Mouse (Mus musculus) midbrain, postnatal 0 days (tissue): Measurements from ENCODE around the gene Mxd1. TPM values are rescaled to one million over a fixed set of nuclear protein-coding genes. Genes with fewer than 3 reads are reported as not detected.
A peak's percentile ranks its signal among the peaks of the same experiment; 100 is the strongest.

ENCODE experiments used
- ATAC-seq: fragments of 200-750 bp; cut with Nextera tagmentation; 2 replicates; pipeline ENCODE4 v1.8.0; 2017; ENCODE audit warnings: moderate number of reproducible peaks, mild to moderate bottlenecking, moderate TSS enrichment, moderate library complexity; ENCODE audit not compliant: low FRiP score
- DNase-seq: peaks from one replicate; pipeline ENCODE4 v3.0.0-alpha.2; 2015; ENCODE audit warnings: low spot score
- H3K27ac ChIP-seq: fragments of 300-500 bp; sonication (generic); 2 replicates; pipeline ENCODE4 v1.5.1; 2014; ENCODE audit warnings: low read depth, mild to moderate bottlenecking, low read length, mixed read lengths
- H3K27me3 ChIP-seq: fragments of 300-500 bp; sonication (generic); 2 replicates; pipeline ENCODE4 v1.6.1; 2014; ENCODE audit warnings: low read length, control low read depth, mixed read lengths; ENCODE audit not compliant: insufficient read depth
- H3K36me3 ChIP-seq: fragments of 300-500 bp; sonication (generic); 2 replicates; pipeline ENCODE4 v1.6.1; 2014; ENCODE audit warnings: low read length, control low read depth, mixed read lengths; ENCODE audit not compliant: insufficient read depth
- H3K4me1 ChIP-seq: fragments of 300-500 bp; sonication (generic); 2 replicates; pipeline ENCODE4 v1.6.1; 2014; ENCODE audit warnings: mild to moderate bottlenecking, control low read depth, antibody characterized with exemption, low read length, mixed read lengths; ENCODE audit not compliant: insufficient read depth
- H3K4me2 ChIP-seq: fragments of 300-500 bp; sonication (generic); 2 replicates; pipeline ENCODE4 v1.6.1; 2014; ENCODE audit warnings: low read depth, mild to moderate bottlenecking, low read length, mixed read lengths; ENCODE audit not compliant: poor library complexity, severe bottlenecking
- H3K4me3 ChIP-seq: fragments of 300-500 bp; sonication (generic); 2 replicates; pipeline ENCODE4 v1.5.1; 2014; ENCODE audit warnings: low read depth, mild to moderate bottlenecking, low read length, moderate library complexity
- H3K9ac ChIP-seq: fragments of 300-500 bp; sonication (generic); replicated peaks from 2 replicates; pipeline ENCODE4 v1.6.1; 2014; ENCODE audit warnings: mild to moderate bottlenecking, low read length, moderate library complexity, mixed read lengths; ENCODE audit not compliant: poor library complexity, severe bottlenecking
- H3K9me3 ChIP-seq: fragments of 300-500 bp; sonication (generic); 2 replicates; pipeline ENCODE4 v1.6.1; 2016; ENCODE audit warnings: low read length, control low read depth
- CTCF ChIP-seq: IDR thresholded peaks from 2 replicates; pipeline ENCODE4 v1.5.1; 2016; ENCODE audit warnings: antibody characterized with exemption, mild to moderate bottlenecking
- WGBS: fragments of 180-500 bp; shearing (Covaris S2); extraction: QIAGEN DNeasy Blood & Tissue Kit; methylation state at CpG from one replicate; pipeline ENCODE4 v1.1.7; 2014; 5-methylcytosine and 5-hydroxymethylcytosine counted together
- polyA plus RNA-seq: library from polyadenylated mRNA; unstranded; fragments of >200 nt; fragmentation: Nextera tagmentation; extraction: Ambion mirVana; gene quantifications from 2 replicates; pipeline ENCODE4 v1.2.1, GENCODE M21; 2015
- total RNA-seq: library from RNA; depleted of rRNA; stranded (reverse); fragments of >200 nt; gene quantifications from 2 replicates; pipeline ENCODE4 v1.2.3, GENCODE M21; 2014

Gene Mxd1
- total and polyA plus RNA-seq, 2 experiments from 2014 or later = 12.7 to 13.1 TPM

DNA sequence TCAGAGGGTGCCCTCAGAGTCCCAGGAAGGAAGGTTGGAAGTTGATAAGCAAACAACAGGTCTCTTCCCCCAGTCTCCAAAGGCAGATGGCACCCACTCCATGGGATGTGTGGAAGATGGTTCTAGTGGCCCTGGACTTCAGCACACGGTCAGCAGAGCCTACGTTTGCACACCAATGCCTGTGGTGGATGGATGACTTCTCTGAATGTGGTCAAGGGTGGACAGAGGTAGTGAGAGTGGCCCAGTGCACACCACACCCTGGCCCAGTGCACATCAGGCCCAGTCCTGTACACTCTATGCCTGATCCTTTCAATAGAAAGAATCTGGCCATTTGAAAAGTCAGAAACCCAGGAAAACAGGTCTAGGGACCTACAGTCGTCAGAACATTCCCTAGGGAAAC lies 10.5 kb downstream of the Mxd1 start:
- Histone ChIP-seq H3K4me2 (no peak overlapping the region), H3K27ac (no peak overlapping the region), H3K36me3 (peaks cover 45% of the 10 kb centered on the region), H3K27me3 (no peaks in the 10 kb centered on the region), H3K4me1 (no peaks in the 10 kb centered on the region), H3K4me3 (no peak overlapping the region), H3K9me3 (no peaks in the 10 kb centered on the region), H3K9ac (no peak overlapping the region)
- DNase-seq (no peak), ATAC-seq (no peak)
- no peak for TF ChIP-seq CTCF
- WGBS = 80% methylated on average over 3 of the region's 3 CpGs

GRCm38 (mm10) chr6:86654270-86654916 lies 14.6 kb downstream of the Mxd1 start:
- ATAC-seq (no peak), DNase-seq (no peak)
- peaks cover 52% of the 10 kb centered on the region for H3K36me3 ChIP-seq
- 80% methylated on average over 9 of the region's 9 CpGs for WGBS
- H3K27ac ChIP-seq = no peak overlapping the region
- H3K9me3 ChIP-seq = no peaks in the 10 kb centered on the region
- peak; percentile 10; the same call in 1 of the 2 replicates for TF ChIP-seq CTCF
- no peak overlapping the region for H3K4me2 ChIP-seq
- no peaks in the 10 kb centered on the region for H3K27me3 ChIP-seq
- no peak overlapping the region for H3K9ac ChIP-seq
- no peak overlapping the region for H3K4me3 ChIP-seq
- no peaks in the 10 kb centered on the region for H3K4me1 ChIP-seq

- DNase-seq (no peak), ATAC-seq (no peak)
- WGBS = 88% methylated on average over 6 of the region's 6 CpGs
- no peaks in the 10 kb centered on the region for H3K9me3 ChIP-seq
- peaks cover 60% of the 10 kb centered on the region for H3K36me3 ChIP-seq
- H3K4me1 ChIP-seq = no peaks in the 10 kb centered on the region
- no peaks in the 10 kb centered on the region for H3K27me3 ChIP-seq
- no peak overlapping the region for H3K9ac ChIP-seq
- no peak overlapping the region for H3K4me3 ChIP-seq
- H3K27ac ChIP-seq = no peak overlapping the region
- TF ChIP-seq CTCF = no peak
- H3K4me2 ChIP-seq = no peak overlapping the region
These were observed 15.9 kb downstream of the Mxd1 start for GRCm38 (mm10) chr6:86653026-86653425.

- H3K27ac ChIP-seq = no peak overlapping the region
- H3K4me2 ChIP-seq = no peak overlapping the region
- ATAC-seq (no peak), DNase-seq (no peak)
- H3K36me3 ChIP-seq = peaks cover 32% of the 10 kb centered on the region
- no peak overlapping the region for H3K4me3 ChIP-seq
- no peaks in the 10 kb centered on the region for H3K27me3 ChIP-seq
- WGBS = 80% methylated on average over 7 of the region's 7 CpGs
- no peak for TF ChIP-seq CTCF
- no peaks in the 10 kb centered on the region for H3K4me1 ChIP-seq
- no peak overlapping the region for H3K9ac ChIP-seq
- H3K9me3 ChIP-seq = no peaks in the 10 kb centered on the region
These were observed 22.8 kb downstream of the Mxd1 start for GRCm38 (mm10) chr6:86646143-86646542.

DNA sequence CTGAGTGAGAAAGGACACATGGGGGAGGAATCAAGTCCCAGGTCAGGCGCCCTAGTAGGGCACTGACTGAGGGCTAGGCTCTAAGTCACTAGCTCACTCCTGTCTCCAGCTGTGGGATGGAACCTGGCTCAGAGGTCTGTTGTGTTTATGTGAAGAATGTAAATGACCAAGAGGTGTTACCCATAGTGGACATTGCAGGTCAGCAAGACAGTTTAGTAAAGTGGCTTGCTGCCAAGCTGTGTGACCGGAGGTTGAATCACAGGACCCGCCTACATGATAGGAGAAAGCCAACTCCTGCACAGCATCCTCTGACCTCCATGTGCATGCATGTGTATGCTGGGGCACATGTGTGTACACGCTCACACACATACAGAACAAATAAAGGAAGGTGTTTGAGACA lies 23.4 kb downstream of the Mxd1 start:
- H3K4me3 ChIP-seq = no peak overlapping the region
- DNase-seq (no peak), ATAC-seq (no peak)
- no peak overlapping the region for H3K9ac ChIP-seq
- no peak overlapping the region for H3K27ac ChIP-seq
- no peak overlapping the region for H3K4me2 ChIP-seq
- no peaks in the 10 kb centered on the region for H3K9me3 ChIP-seq
- H3K27me3 ChIP-seq = no peaks in the 10 kb centered on the region
- H3K4me1 ChIP-seq = no peaks in the 10 kb centered on the region
- peaks cover 26% of the 10 kb centered on the region for H3K36me3 ChIP-seq
- 84% methylated on average over 4 of the region's 4 CpGs for WGBS
- no peak for TF ChIP-seq CTCF

- 78% methylated on average over 3 of the region's 3 CpGs for whole genome bisulfite sequencing
- no peak overlapping the region for H3K27ac ChIP-seq
- TF ChIP-seq CTCF = no peak
- H3K9me3 ChIP-seq = no peaks in the 10 kb centered on the region
- DNase-seq (no peak), ATAC-seq (no peak)
- no peaks in the 10 kb centered on the region for H3K27me3 ChIP-seq
- H3K9ac ChIP-seq = no peak overlapping the region
- no peaks in the 10 kb centered on the region for H3K4me1 ChIP-seq
- no peak overlapping the region for H3K4me2 ChIP-seq
- peaks cover 19% of the 10 kb centered on the region for H3K36me3 ChIP-seq
- no peak overlapping the region for H3K4me3 ChIP-seq
These were observed 24.1 kb downstream of the Mxd1 start for GRCm38 (mm10) chr6:86644775-86645400.
